Comparison of ENCODE assay signal across 24 mouse cellular contexts in genomic region chr4:99224790-99225189, GRCm38 (mm10). TPM values are rescaled to one million over a fixed set of nuclear protein-coding genes. Genes with fewer than 3 reads are reported as not detected.
DNase-seq lines count a peak whose midpoint lies in the region; ATAC-seq lines count a peak whose summit lies in the region.
"Had no signal": no experiment of that assay in that cellular context is flagged by ENCODE, and none has a peak within 500 bp of the region (broad histone marks: within the 10 kb centered on the region; RNA-seq: fewer than 3 reads in every experiment).

No protein-coding gene starts in this region.

- peaks cover 30% of the 10 kb centered on the region for H3K36me3 ChIP-seq in hindbrain, embryonic 10.5 days
- H3K36me3 ChIP-seq: G1E had no signal

- DNase-seq in 416B (ENCODE audit: low read depth) (peak; percentile 40), A20 (ENCODE audit: low read depth, low spot score) (peak; percentile 13)
- no peak for DNase-seq in hindbrain, embryonic 10.5 days (ENCODE audit: low spot score)
- DNase-seq in thymus, postnatal 10 days (ENCODE audit: low spot score in 2 of 2): no peak
- DNase-seq: adrenal gland, postnatal 10 days; cerebellum, adult 18-20 months; cerebellum, postnatal 14 days; gastrocnemius, postnatal 10 days; heart, adult 18-20 months; kidney, adult 2 months; kidney, postnatal 36 days; lung, adult 18-20 months; retina, postnatal 1 day; right cerebral cortex, postnatal 14 days had no signal

- peak; percentile 98 for ATAC-seq in granulocyte monocyte progenitor cell, adult 5-6 weeks (replicated peaks; ENCODE audit: poor library complexity, severe bottlenecking)
- peak; percentile 88 for ATAC-seq in monocyte, adult 5-6 weeks (replicated peaks; ENCODE audit: insufficient number of reproducible peaks, low FRiP score, low TSS enrichment, poor library complexity, severe bottlenecking)
- ATAC-seq: forebrain, embryonic 13.5 days; hindbrain, postnatal 0 days; intestine, embryonic 15.5 days had no signal

- H3K27ac ChIP-seq in hindbrain, embryonic 10.5 days: no peak overlapping the region
- H3K27ac ChIP-seq: forebrain, embryonic 13.5 days; hindbrain, embryonic 12.5 days; hindbrain, postnatal 0 days; intestine, embryonic 15.5 days; layer of hippocampus, adult 2 months; limb, embryonic 13.5 days had no signal

- no peaks in the 10 kb centered on the region for H3K9me3 ChIP-seq in hindbrain, embryonic 10.5 days
- H3K9me3 ChIP-seq: forebrain, embryonic 13.5 days; heart, embryonic 12.5 days; hindbrain, embryonic 12.5 days; intestine, embryonic 15.5 days; limb, embryonic 13.5 days had no signal

- H3K27me3 ChIP-seq in hindbrain, embryonic 10.5 days (ENCODE audit: insufficient read depth, poor library complexity, severe bottlenecking): no peaks in the 10 kb centered on the region
- H3K27me3 ChIP-seq: forebrain, embryonic 13.5 days; heart, embryonic 12.5 days; hindbrain, embryonic 12.5 days; intestine, embryonic 15.5 days; limb, embryonic 13.5 days had no signal

- no peaks in the 10 kb centered on the region; the same call in 1 of the 2 replicates for H3K4me1 ChIP-seq in hindbrain, embryonic 10.5 days (replicated peaks)
- H3K4me1 ChIP-seq: forebrain, embryonic 13.5 days; heart, embryonic 12.5 days; intestine, embryonic 15.5 days; limb, embryonic 13.5 days had no signal

- H3K4me3 ChIP-seq in hindbrain, embryonic 10.5 days: no peak overlapping the region
- H3K4me3 ChIP-seq: forebrain, embryonic 13.5 days; heart, embryonic 12.5 days; hindbrain, embryonic 12.5 days; intestine, embryonic 15.5 days; layer of hippocampus, adult 2 months; limb, embryonic 13.5 days had no signal

- 90% methylated on average over 2 of the region's 2 CpGs for WGBS in hindbrain, embryonic 10.5 days

RNA-seq across cellular contexts. Expression of gene Atg4c, which starts 31.1 kb away (rescaled TPM):
- 8.8 and 14.7 TPM in 2 replicates for total RNA-seq in granulocyte monocyte progenitor cell, adult 5-6 weeks (2014; fragmentation: Nextera tagmentation)
- total RNA-seq in granulocyte monocyte progenitor cell, adult 5-6 weeks (2017): 7.4 and 15.0 TPM in 2 replicates
- total RNA-seq in monocyte, adult 5-6 weeks (2017): 25.5 to 31.3 TPM (median 30.3 TPM) in 3 replicates
- polyA plus RNA-seq in hindbrain, embryonic 10.5 days (2016; fragmentation: Nextera tagmentation; extraction: Ambion mirVana): 11.8 and 13.0 TPM in 2 replicates
- total RNA-seq: G1E had no signal
- polyA plus RNA-seq: G1E had no signal

Comparison
In these comparisons a context has a peak if more than half of its experiments do, and no peak if none do; other contexts are left out.
1. DNase-seq: peak in 416B (single experiment) and A20 (single experiment); none in hindbrain, embryonic 10.5 days (single experiment) and thymus, postnatal 10 days (0 of 2).